Mouse (Mus musculus) left cerebral cortex, adult 2 months (tissue): ENCODE measurements at regions not wholly inside any gene's neighbourhood (a gene's known extent, or its start where the extent isn't known, plus 50 kb on each side); places are given as distances from the start of the nearest gene placed in this dataset.
A peak's percentile ranks its signal among the peaks of the same experiment; 100 is the strongest.

Experiments
- DNase-seq, 2 experiments: peaks; one replicate each; pipeline ENCODE4 v3.0.0; 2021 to 2022; ENCODE audit warnings: low spot score in 2 of 2, mixed read lengths in 1 of 2; ENCODE audit errors: extremely low spot score in 1 of 2
- H3K27ac ChIP-seq: fragments of 200-600 bp; 2 replicates; pipeline ENCODE4 v1.8.1; 2022
- H3K4me3 ChIP-seq: fragments of 200-600 bp; 2 replicates; pipeline ENCODE4 v1.8.1; 2022
- CTCF ChIP-seq: fragments of 200-600 bp; IDR thresholded peaks from 2 replicates; pipeline ENCODE4 v1.8.1; 2022; ENCODE audit warnings: antibody characterized with exemption, mild to moderate bottlenecking, moderate library complexity
- intact Hi-C: fragments of 180-260 bp; cut with DNase I; formaldehyde crosslinking; loops from one replicate; pipeline ENCODE4 v1.15.1; 2025

- intact Hi-C loops, result no loop called here
- Histone ChIP-seq H3K4me3 (no peak overlapping the region), H3K27ac (no peak overlapping the region)
- no peak for DNase-seq
- TF ChIP-seq CTCF, result no peak
These were observed 115.3 kb downstream of the Rgs21 start for GRCm38 (mm10) chr1:144452141-144452540.

GRCm38 (mm10) chr1:144451731-144452130 is 115.7 kb downstream of the Rgs21 start:
- Histone ChIP-seq H3K4me3 (no peak overlapping the region), H3K27ac (no peak overlapping the region)
- intact Hi-C loops, result no loop called here
- DNase-seq, result no peak
- no peak for TF ChIP-seq CTCF

- no peak overlapping the region for H3K4me3 ChIP-seq
- no peak for DNase-seq
- intact Hi-C loops, result loop anchor here (10.0 kb wide), 2 partner anchors 248 to 1798 kb away; no protein-coding TSS in a partner anchor
- no peak overlapping the region for H3K27ac ChIP-seq
- TF ChIP-seq CTCF, result no peak
These were observed 130.8 kb downstream of the Rgs21 start for GRCm38 (mm10) chr1:144436617-144437016.

- no peak for DNase-seq
- Histone ChIP-seq H3K4me3 (no peak overlapping the region), H3K27ac (no peak overlapping the region)
- intact Hi-C loops, result loop anchor here (10.0 kb wide), 2 partner anchors 252 to 1802 kb away; no protein-coding TSS in a partner anchor
- TF ChIP-seq CTCF, result no peak
These were observed 134.7 kb downstream of the Rgs21 start for GRCm38 (mm10) chr1:144432816-144433215.

GRCm38 (mm10) chr1:144431535-144432276 is 135.8 kb downstream of the Rgs21 start:
- peak; percentile 72 for TF ChIP-seq CTCF
- H3K4me3 ChIP-seq, result no peak overlapping the region
- intact Hi-C loops, result loop anchor here (10.0 kb wide), 2 partner anchors 253 to 1803 kb away; no protein-coding TSS in a partner anchor
- no peak for DNase-seq
- H3K27ac ChIP-seq, result no peak overlapping the region

GRCm38 (mm10) chr1:144421374-144421773 is 146.1 kb downstream of the Rgs21 start:
- Histone ChIP-seq H3K27ac (no peak overlapping the region), H3K4me3 (no peak overlapping the region)
- TF ChIP-seq CTCF, result no peak
- no peak for DNase-seq
- intact Hi-C loops, result no loop called here

- Histone ChIP-seq H3K27ac (no peak overlapping the region), H3K4me3 (no peak overlapping the region)
- peak; percentile 87 to 93 for DNase-seq
- peak; percentile 88 for TF ChIP-seq CTCF
- intact Hi-C loops, result no loop called here
These were observed 157.6 kb upstream of the Rgs1 start for GRCm38 (mm10) chr1:144406387-144407383.

GRCm38 (mm10) chr1:144405724-144406123 is 156.7 kb upstream of the Rgs1 start:
- Histone ChIP-seq H3K4me3 (no peak overlapping the region), H3K27ac (no peak overlapping the region)
- no peak for TF ChIP-seq CTCF
- intact Hi-C loops, result no loop called here
- no peak for DNase-seq

GRCm38 (mm10) chr1:144405031-144405430 is 156.0 kb upstream of the Rgs1 start:
- no peak for TF ChIP-seq CTCF
- intact Hi-C loops, result no loop called here
- no peak for DNase-seq
- Histone ChIP-seq H3K27ac (no peak overlapping the region), H3K4me3 (no peak overlapping the region)

- DNase-seq, result no peak
- no peak overlapping the region for H3K27ac ChIP-seq
- no peak overlapping the region for H3K4me3 ChIP-seq
- peak; percentile 74 for TF ChIP-seq CTCF
- intact Hi-C loops, result loop anchor here (1.0 to 5.0 kb wide), 4 partner anchors 135 to 578 kb away; no protein-coding TSS in a partner anchor
These were observed 131.1 kb upstream of the Rgs1 start for GRCm38 (mm10) chr1:144379991-144380594.

- TF ChIP-seq CTCF, result no peak
- Histone ChIP-seq H3K27ac (no peak overlapping the region), H3K4me3 (no peak overlapping the region)
- no peak for DNase-seq
- intact Hi-C loops, result no loop called here
These were observed 125.1 kb upstream of the Rgs1 start for GRCm38 (mm10) chr1:144374121-144374520.
